Mouse (Mus musculus): Measurements from ENCODE around the gene Ppp1ca. TPM values are rescaled to one million over a fixed set of nuclear protein-coding genes. Genes with fewer than 3 reads are reported as not detected.

The Ppp1ca gene
- polyA plus RNA-seq, 1 experiment from 2014 or later, result 520 TPM

DNA sequence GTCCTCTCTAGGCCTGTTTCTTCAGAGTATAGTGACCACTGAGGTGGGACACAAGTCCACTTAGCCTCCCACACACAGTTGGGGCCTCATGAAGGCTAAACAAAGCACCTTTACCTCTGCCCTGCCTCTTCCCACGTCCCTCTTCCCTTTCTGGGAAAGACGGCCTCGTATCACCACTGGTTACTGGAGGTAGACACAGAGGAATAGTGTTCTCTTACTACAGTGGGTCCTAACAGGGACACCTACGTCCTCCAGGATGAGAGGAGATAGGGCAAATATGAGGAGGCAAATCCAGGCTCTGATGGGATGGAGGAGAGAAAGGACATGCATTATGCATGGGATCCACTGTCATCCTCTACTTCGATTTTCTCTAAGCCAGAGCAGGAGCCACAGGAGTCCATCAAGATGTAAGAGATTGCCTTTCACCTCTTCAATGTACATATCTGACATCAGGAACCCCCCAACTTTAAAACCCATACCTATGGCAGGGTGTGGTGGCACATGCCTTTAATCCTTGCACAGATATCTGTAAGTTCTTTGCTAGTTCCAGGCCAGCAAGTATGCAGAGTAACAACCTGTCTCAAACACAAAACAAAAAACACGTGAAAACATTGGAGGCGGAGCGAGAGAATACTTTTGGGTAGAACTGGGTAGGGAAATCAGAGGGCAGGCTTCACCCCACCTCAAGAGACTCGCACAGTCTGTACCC is 43.9 kb upstream of the Ppp1ca start:
- peak overlapping the region; percentile 92 for H3K4me3 ChIP-seq (ENCODE audit: low read depth, low read length)
- peak overlapping the region; percentile 96 for H3K4me2 ChIP-seq (ENCODE audit: low read length)
- peaks cover 15% of the 10 kb centered on the region for H3K4me1 ChIP-seq (ENCODE audit: control insufficient read depth, insufficient read depth, low read length)
- WGBS, result 29% methylated on average over 9 of the region's 9 CpGs
- H3K9me3 ChIP-seq (replicated peaks; ENCODE audit: control insufficient read depth, low read length, poor library complexity, severe bottlenecking), result no peaks in the 10 kb centered on the region
- ATAC-seq, result peak; percentile 6
- H3K36me3 ChIP-seq (ENCODE audit: control insufficient read depth, insufficient read depth, low read length), result peaks cover 2% of the 10 kb centered on the region; the same call in 1 of the 2 replicates
- no peaks in the 10 kb centered on the region for H3K27me3 ChIP-seq (ENCODE audit: control insufficient read depth, insufficient read depth, low read depth, low read length)
- H3K9ac ChIP-seq (ENCODE audit: low read depth, low read length), result peak overlapping the region; percentile 96
- H3K27ac ChIP-seq (ENCODE audit: low read length), result peak overlapping the region; percentile 72

DNA sequence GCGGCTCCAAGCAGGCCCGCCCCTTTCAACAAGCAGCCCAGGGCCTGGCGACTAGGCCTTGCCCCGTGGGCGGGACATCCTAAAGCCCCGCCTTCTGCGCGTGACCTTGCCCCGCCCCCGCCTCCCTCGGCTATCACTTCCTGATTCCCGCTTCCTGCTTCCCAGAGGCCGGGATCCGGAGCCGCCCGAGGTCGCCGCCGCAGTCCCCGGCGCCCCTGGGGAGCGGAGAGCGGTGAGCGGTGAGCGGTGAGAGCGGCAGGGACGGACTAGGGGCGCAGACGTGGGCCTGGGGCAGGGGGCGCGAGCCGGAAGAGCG is 43.4 kb upstream of the Ppp1ca start, which contains the start of gene Coro1b:
Gene Coro1b, plus strand, starts transcription at position 129 of the 316 bp plus-strand sequence.
- Histone ChIP-seq H3K4me1 (ENCODE audit: control insufficient read depth, insufficient read depth, low read length) (peaks cover 15% of the 10 kb centered on the region), H3K4me3 (ENCODE audit: low read depth, low read length) (peak within 1 kb of the TSS; percentile 92), H3K36me3 (ENCODE audit: control insufficient read depth, insufficient read depth, low read length) (peaks cover 2% of the 10 kb centered on the region; the same call in 1 of the 2 replicates), H3K4me2 (ENCODE audit: low read length) (peak within 1 kb of the TSS; percentile 96), H3K27me3 (ENCODE audit: control insufficient read depth, insufficient read depth, low read depth, low read length) (no peaks in the 10 kb centered on the region), H3K27ac (ENCODE audit: low read length) (peak within 1 kb of the TSS; percentile 72), H3K9ac (ENCODE audit: low read depth, low read length) (peak within 1 kb of the TSS; percentile 96), H3K9me3 (replicated peaks; ENCODE audit: control insufficient read depth, low read length, poor library complexity, severe bottlenecking) (no peaks in the 10 kb centered on the region)
- peak; percentile 93 for ATAC-seq
- WGBS, result under 1% methylated on average over 32 of the region's 33 CpGs

DNA sequence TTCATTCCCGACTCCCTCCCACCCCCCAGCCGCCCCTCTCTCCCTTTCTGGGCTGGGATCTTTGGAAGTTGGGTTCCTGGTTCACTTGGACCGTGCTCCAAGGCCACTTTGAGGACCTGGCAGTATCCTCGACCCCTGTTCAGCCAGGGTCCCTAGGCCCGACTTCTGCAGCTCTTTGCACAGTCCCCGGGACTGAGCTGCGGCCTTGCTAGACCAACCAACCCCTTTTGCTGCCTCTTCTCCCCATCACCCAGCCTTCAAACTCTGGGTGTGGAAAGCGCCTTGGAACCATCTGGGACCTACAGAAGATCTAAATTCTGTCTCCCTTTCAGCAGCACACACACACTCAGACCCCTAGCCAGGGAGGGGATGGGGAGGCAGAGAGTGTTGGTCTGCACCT is 43.0 kb upstream of the Ppp1ca start:
- Histone ChIP-seq H3K27ac (ENCODE audit: low read length) (peak overlapping the region; percentile 72), H3K9ac (ENCODE audit: low read depth, low read length) (peak overlapping the region; percentile 96), H3K4me2 (ENCODE audit: low read length) (peak overlapping the region; percentile 96), H3K9me3 (replicated peaks; ENCODE audit: control insufficient read depth, low read length, poor library complexity, severe bottlenecking) (no peaks in the 10 kb centered on the region), H3K27me3 (ENCODE audit: control insufficient read depth, insufficient read depth, low read depth, low read length) (no peaks in the 10 kb centered on the region), H3K4me1 (ENCODE audit: control insufficient read depth, insufficient read depth, low read length) (peaks cover 15% of the 10 kb centered on the region), H3K4me3 (ENCODE audit: low read depth, low read length) (peak overlapping the region; percentile 92), H3K36me3 (ENCODE audit: control insufficient read depth, insufficient read depth, low read length) (peaks cover 2% of the 10 kb centered on the region; the same call in 1 of the 2 replicates)
- ATAC-seq, result peak; percentile 46
- WGBS, result 2% methylated on average over 7 of the region's 8 CpGs

DNA sequence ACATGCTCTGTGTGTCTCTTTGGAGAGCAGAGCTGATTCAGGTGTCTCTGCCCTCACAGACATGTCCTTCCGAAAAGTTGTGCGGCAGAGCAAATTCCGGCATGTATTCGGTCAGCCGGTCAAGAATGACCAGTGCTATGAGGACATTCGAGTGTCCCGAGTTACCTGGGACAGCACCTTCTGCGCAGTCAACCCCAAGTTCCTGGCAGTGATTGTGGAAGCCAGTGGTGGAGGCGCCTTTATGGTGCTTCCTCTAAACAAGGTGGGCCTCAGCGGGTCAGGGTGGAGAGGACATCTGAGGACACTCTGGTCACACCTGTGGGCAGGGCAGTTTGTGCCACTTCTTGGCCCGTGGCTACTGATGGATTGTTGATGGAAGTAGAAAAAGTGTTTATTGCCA is 42.6 kb upstream of the Ppp1ca start:
- no peak for ATAC-seq
- WGBS, result 89% methylated on average over 11 of the region's 11 CpGs
- Histone ChIP-seq H3K27me3 (ENCODE audit: control insufficient read depth, insufficient read depth, low read depth, low read length) (no peaks in the 10 kb centered on the region), H3K9me3 (replicated peaks; ENCODE audit: control insufficient read depth, low read length, poor library complexity, severe bottlenecking) (no peaks in the 10 kb centered on the region), H3K4me1 (ENCODE audit: control insufficient read depth, insufficient read depth, low read length) (peaks cover 15% of the 10 kb centered on the region), H3K36me3 (ENCODE audit: control insufficient read depth, insufficient read depth, low read length) (peaks cover 2% of the 10 kb centered on the region; the same call in 1 of the 2 replicates), H3K27ac (ENCODE audit: low read length) (no peak overlapping the region), H3K9ac (ENCODE audit: low read depth, low read length) (peak overlapping the region; percentile 96), H3K4me3 (ENCODE audit: low read depth, low read length) (peak overlapping the region; percentile 92), H3K4me2 (ENCODE audit: low read length) (peak overlapping the region; percentile 96)

DNA sequence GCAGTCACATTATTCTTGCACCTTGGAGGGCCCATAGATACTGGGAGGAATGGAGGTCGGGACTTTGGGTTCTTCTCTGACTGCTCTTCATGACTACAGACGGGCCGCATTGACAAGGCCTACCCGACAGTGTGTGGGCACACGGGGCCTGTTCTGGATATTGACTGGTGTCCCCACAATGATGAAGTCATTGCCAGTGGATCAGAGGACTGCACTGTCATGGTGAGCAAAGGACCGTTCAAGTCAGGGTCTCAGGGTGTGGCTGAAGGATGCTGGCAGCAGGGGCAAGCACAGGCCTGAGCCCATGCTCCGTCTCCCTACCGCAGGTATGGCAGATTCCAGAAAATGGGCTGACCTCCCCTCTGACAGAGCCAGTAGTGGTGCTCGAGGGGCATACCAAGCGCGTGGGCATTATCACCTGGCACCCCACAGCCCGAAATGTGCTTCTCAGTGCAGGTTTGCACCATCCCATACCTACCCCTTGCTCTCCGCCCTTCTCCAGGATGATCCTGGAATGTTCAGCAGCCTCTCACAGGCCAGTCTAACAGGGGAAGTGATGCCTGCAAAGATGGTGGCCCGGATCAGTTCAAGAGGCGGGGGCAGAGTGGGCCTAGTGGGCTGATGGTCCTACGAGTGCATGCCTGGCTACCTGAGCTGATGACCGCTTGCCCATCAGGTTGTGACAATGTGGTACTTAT is 42.0 kb upstream of the Ppp1ca start:
- no peak overlapping the region for H3K4me2 ChIP-seq (ENCODE audit: low read length)
- 94% methylated on average over 17 of the region's 17 CpGs for WGBS

DNA sequence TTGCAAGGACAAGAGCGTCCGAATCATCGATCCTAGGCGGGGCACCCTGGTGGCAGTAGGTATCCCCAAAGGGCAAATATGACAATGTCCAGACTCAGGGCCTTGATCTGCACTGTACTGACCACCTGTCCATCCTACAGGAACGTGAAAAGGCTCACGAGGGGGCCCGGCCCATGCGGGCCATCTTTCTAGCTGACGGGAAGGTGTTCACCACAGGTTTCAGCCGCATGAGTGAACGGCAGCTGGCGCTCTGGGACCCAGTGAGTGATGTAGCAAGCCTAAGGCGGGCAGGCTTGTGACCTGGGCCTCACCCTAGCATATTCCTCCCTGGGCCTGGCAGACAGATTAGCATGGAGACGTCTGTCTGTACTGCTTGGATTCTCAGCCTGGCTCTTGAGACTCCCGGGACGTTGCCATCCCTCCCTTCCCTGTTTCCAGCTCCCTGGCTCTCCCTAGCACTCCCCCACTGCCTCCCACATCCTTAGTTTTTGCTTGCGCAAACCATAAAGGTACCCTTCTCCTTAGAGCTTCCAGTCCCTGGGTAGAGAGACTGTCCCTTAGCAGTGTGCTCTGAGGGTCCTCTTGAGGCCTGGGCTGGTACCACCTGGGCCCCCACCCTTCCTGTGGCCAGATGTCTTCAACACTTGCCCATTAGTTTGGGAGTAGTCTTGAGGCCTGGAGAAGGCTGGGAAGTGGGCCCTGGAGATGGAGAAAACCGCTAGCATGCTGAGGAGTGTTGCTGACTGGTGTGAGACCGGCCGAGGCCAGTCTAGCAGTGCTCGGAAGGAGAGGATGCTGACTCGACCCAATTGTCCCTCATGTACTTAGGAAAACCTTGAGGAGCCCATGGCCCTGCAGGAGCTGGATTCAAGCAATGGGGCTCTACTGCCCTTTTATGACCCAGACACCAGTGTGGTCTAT is 41.0 kb upstream of the Ppp1ca start:
- no peak overlapping the region for H3K4me2 ChIP-seq (ENCODE audit: low read length)
- no peaks in the 10 kb centered on the region for H3K27me3 ChIP-seq (ENCODE audit: control insufficient read depth, insufficient read depth, low read depth, low read length)
- H3K9me3 ChIP-seq (replicated peaks; ENCODE audit: control insufficient read depth, low read length, poor library complexity, severe bottlenecking), result no peaks in the 10 kb centered on the region
- no peak overlapping the region for H3K4me3 ChIP-seq (ENCODE audit: low read depth, low read length)
- H3K36me3 ChIP-seq (ENCODE audit: control insufficient read depth, insufficient read depth, low read length), result peaks cover 2% of the 10 kb centered on the region; the same call in 1 of the 2 replicates
- H3K27ac ChIP-seq (ENCODE audit: low read length), result no peak overlapping the region
- no peak overlapping the region for H3K9ac ChIP-seq (ENCODE audit: low read depth, low read length)
- 87% methylated on average over 22 of the region's 22 CpGs for WGBS
- ATAC-seq, result no peak
- peaks cover 15% of the 10 kb centered on the region for H3K4me1 ChIP-seq (ENCODE audit: control insufficient read depth, insufficient read depth, low read length)

More for the DNA sequence above, 42.0 kb upstream of the Ppp1ca start:
- no peak for ATAC-seq
- H3K9me3 ChIP-seq (replicated peaks; ENCODE audit: control insufficient read depth, low read length, poor library complexity, severe bottlenecking), result no peaks in the 10 kb centered on the region
- peaks cover 2% of the 10 kb centered on the region; the same call in 1 of the 2 replicates for H3K36me3 ChIP-seq (ENCODE audit: control insufficient read depth, insufficient read depth, low read length)
- no peak overlapping the region for H3K27ac ChIP-seq (ENCODE audit: low read length)
- no peaks in the 10 kb centered on the region for H3K27me3 ChIP-seq (ENCODE audit: control insufficient read depth, insufficient read depth, low read depth, low read length)
- H3K9ac ChIP-seq (ENCODE audit: low read depth, low read length), result no peak overlapping the region
- H3K4me3 ChIP-seq (ENCODE audit: low read depth, low read length), result no peak overlapping the region
- H3K4me1 ChIP-seq (ENCODE audit: control insufficient read depth, insufficient read depth, low read length), result peaks cover 15% of the 10 kb centered on the region

DNA sequence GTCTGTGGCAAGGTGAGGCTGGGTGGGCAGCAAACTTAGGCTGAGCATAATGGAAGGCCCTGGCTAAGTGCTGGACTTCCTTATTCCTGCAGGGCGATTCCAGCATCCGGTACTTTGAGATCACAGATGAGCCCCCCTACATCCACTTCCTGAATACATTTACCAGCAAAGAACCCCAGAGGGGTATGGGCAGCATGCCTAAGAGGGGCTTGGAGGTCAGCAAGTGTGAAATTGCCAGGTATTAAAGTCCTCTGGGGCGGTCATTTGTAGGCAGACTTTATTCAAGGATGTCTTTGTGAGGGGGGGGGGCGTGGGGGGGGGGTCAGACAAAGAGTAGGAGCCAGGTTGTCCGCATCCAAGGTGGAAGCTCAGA is 40.4 kb upstream of the Ppp1ca start:
- peaks cover 15% of the 10 kb centered on the region for H3K4me1 ChIP-seq (ENCODE audit: control insufficient read depth, insufficient read depth, low read length)
- no peaks in the 10 kb centered on the region for H3K9me3 ChIP-seq (replicated peaks; ENCODE audit: control insufficient read depth, low read length, poor library complexity, severe bottlenecking)
- H3K4me2 ChIP-seq (ENCODE audit: low read length), result no peak overlapping the region
- H3K27ac ChIP-seq (ENCODE audit: low read length), result no peak overlapping the region
- ATAC-seq, result no peak
- H3K36me3 ChIP-seq (ENCODE audit: control insufficient read depth, insufficient read depth, low read length), result peaks cover 8% of the 10 kb centered on the region; the same call in 1 of the 2 replicates
- H3K9ac ChIP-seq (ENCODE audit: low read depth, low read length), result no peak overlapping the region
- no peak overlapping the region for H3K4me3 ChIP-seq (ENCODE audit: low read depth, low read length)
- WGBS, result 81% methylated on average over 5 of the region's 5 CpGs
- H3K27me3 ChIP-seq (ENCODE audit: control insufficient read depth, insufficient read depth, low read depth, low read length), result no peaks in the 10 kb centered on the region

DNA sequence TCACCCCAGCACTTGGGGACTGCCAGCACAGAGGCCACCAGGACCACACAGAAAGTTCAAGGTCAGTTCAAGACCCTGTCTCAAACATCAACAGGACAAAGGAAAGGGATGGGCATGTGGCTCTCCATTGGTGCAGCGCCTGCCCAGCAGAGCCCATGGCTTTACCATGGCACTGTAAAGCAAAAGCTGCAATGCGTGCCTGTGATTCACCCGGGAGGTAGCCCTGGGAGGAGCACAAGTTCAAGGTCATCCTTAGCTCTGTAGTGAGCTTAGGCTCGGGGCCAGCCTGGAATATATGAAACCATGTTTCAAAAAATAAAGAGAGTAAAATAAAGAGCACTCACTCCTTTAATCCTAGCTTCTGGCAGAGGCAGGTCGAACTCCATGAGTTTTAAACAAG is 40.0 kb upstream of the Ppp1ca start:
- no peaks in the 10 kb centered on the region for H3K9me3 ChIP-seq (replicated peaks; ENCODE audit: control insufficient read depth, low read length, poor library complexity, severe bottlenecking)
- no peak for ATAC-seq
- peaks cover 15% of the 10 kb centered on the region for H3K4me1 ChIP-seq (ENCODE audit: control insufficient read depth, insufficient read depth, low read length)
- no peak overlapping the region for H3K4me2 ChIP-seq (ENCODE audit: low read length)
- H3K9ac ChIP-seq (ENCODE audit: low read depth, low read length), result no peak overlapping the region
- H3K4me3 ChIP-seq (ENCODE audit: low read depth, low read length), result no peak overlapping the region
- H3K27me3 ChIP-seq (ENCODE audit: control insufficient read depth, insufficient read depth, low read depth, low read length), result no peaks in the 10 kb centered on the region
- WGBS, result 92% methylated on average over 5 of the region's 5 CpGs
- peaks cover 12% of the 10 kb centered on the region; the same call in 1 of the 2 replicates for H3K36me3 ChIP-seq (ENCODE audit: control insufficient read depth, insufficient read depth, low read length)
- no peak overlapping the region for H3K27ac ChIP-seq (ENCODE audit: low read length)
